Mouse (Mus musculus): ENCODE measurements around the gene Nutf2. TPM values are rescaled to one million over a fixed set of nuclear protein-coding genes. Genes with fewer than 3 reads are reported as not detected.

The Nutf2 gene
- total RNA-seq, 2 experiments from 2014 or later: 101 to 237 TPM

- no peak for ATAC-seq (replicated peaks; ENCODE audit: low FRiP score, low TSS enrichment, poor library complexity, severe bottlenecking)
Measured at GRCm38 (mm10) chr8:105853178-105853577, 7.2 kb upstream of the Nutf2 start, which contains the start of gene Cenpt. Gene Cenpt (minus strand): TSS chr8:105853278.

- ATAC-seq (replicated peaks; ENCODE audit: low FRiP score, low TSS enrichment, poor library complexity, severe bottlenecking): no peak
Measured at GRCm38 (mm10) chr8:105854303-105854702, 6.1 kb upstream of the Nutf2 start.

GRCm38 (mm10) chr8:105854715-105855216 is 5.6 kb upstream of the Nutf2 start, which contains the start of gene Thap11:
Gene Thap11 (plus strand): TSS chr8:105855132.
- peak; percentile 64 for ATAC-seq (replicated peaks; ENCODE audit: low FRiP score, low TSS enrichment, poor library complexity, severe bottlenecking)

GRCm38 (mm10) chr8:105855248-105856167 is 4.9 kb upstream of the Nutf2 start:
- ATAC-seq (replicated peaks; ENCODE audit: low FRiP score, low TSS enrichment, poor library complexity, severe bottlenecking): no peak

- no peak for ATAC-seq (replicated peaks; ENCODE audit: low FRiP score, low TSS enrichment, poor library complexity, severe bottlenecking)
Measured at GRCm38 (mm10) chr8:105856168-105856835, 4.1 kb upstream of the Nutf2 start.

DNA sequence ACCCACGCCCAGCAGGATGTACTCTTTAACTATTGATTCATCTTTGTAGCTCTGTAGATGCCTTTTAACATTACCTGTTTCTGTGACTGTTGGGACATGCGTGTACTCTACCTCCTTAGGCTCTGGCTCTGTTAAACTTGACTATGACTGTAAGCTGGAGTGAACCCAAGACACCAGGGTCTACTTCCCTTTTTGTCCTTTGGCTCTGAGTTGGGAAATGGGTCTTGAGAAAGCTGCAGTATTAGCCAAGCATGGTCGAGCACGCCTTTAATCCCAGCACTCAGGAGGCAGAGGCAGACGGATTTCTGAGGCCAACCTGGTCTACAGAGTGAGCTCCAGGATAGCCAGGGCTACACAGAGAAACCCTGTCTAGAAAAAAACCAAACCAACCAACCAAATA is 1.9 kb upstream of the Nutf2 start:
- no peak for ATAC-seq (replicated peaks; ENCODE audit: low FRiP score, low TSS enrichment, poor library complexity, severe bottlenecking)

- ATAC-seq (replicated peaks; ENCODE audit: low FRiP score, low TSS enrichment, poor library complexity, severe bottlenecking): peak; percentile 32
Measured at GRCm38 (mm10) chr8:105859314-105859713, 1.1 kb upstream of the Nutf2 start.

DNA sequence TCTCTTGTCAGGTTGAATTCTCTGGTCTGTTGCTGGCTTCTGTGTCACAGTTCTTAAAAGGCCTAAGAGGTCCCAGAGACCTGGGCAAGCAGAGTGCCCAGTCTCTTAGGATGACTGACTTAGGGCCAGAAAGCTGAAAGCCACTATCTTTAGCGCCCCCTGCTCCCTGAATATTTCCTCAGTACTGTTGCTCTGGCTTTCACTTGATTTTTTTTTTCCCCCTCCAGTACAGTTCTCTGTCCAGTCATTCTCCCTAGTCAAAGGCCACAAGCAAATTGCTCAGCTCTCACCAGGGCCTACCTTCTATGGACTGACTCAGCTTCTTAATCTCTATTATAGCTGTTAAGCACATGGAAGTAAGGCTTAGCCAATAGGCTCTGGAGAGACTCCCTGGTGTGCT is 1.6 kb downstream of the Nutf2 start:
- no peak for ATAC-seq (replicated peaks; ENCODE audit: low FRiP score, low TSS enrichment, poor library complexity, severe bottlenecking)

DNA sequence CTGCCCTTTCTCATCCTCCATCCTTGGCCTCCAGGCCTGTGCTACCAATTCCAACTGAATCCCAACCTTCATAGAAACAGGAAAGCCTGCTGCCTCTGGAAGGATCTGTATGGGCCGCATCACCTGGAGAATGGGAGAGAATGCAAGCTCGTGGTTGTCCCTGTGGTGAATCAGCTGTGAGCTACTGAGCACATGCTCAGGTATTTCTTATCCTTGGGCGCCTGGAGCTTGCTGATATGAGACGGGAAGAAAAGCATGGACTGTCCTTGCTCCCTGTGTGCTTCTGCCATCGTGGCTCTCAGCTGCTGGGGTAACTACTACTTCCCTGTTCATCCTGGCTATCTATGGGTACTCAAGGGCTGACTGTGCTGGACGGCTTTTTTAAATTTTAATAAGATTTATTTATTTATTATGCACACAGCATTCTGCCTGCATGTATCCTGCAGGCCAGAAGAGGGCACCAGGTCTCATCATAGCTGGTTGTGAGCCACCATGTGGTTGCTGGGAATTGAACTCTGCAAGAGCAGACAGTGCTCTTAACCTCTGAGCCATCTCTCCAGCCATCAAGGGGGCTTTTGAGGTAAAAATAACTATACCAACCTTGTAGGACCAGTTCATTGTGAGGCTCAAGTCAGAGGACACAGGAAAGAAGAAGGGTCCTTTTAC is 6.1 kb downstream of the Nutf2 start:
- no peak for ATAC-seq (replicated peaks; ENCODE audit: low FRiP score, low TSS enrichment, poor library complexity, severe bottlenecking)

GRCm38 (mm10) chr8:105874301-105874700 is 13.9 kb downstream of the Nutf2 start:
- no peak for ATAC-seq (replicated peaks; ENCODE audit: low FRiP score, low TSS enrichment, poor library complexity, severe bottlenecking)

DNA sequence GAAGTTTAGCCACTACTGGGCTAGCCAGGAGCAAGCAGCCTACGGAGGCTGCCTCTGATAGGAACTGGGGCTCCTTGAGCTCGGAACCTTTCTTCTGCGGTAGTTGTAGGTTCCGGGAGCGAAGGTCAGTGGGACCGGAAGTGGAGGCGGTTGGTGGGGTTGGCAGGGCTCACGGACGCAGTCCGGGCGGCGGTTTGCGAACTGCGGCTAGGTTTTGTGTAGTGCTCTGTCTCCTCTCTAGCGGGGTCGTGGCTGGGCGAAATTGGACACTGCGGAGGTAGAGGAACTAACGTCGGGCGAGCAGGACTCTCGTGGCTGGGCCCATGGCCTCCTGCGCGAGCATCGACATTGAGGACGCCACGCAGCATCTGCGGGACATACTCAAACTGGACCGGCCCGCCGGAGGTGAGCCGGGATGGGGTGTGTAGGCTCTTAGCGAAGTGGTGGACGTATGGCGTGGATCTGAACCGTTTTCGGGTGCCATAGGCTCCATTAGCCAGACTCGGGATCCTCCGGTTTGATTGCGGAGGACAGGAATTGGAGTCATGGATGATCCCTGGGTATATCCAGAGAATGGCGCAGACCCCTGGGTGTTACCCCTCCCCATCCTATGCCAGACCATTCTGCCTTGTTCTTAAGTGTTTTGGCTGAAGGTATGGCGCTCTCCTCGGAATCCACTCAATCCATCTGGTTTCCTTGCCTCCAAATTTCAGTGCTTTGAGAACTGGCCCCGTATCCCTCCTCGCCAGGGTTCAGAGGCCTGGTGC is 20.6 kb downstream of the Nutf2 start, which contains the start of gene Edc4:
Gene Edc4 (plus strand): TSS at position 128 of the 767 bp plus-strand sequence.
- peak; percentile 91 for ATAC-seq (replicated peaks; ENCODE audit: low FRiP score, low TSS enrichment, poor library complexity, severe bottlenecking)

- ATAC-seq (replicated peaks; ENCODE audit: low FRiP score, low TSS enrichment, poor library complexity, severe bottlenecking): no peak
Measured at GRCm38 (mm10) chr8:105889756-105890465, 29.5 kb downstream of the Nutf2 start.

GRCm38 (mm10) chr8:105890870-105891269 is 30.5 kb downstream of the Nutf2 start:
- no peak for ATAC-seq (replicated peaks; ENCODE audit: low FRiP score, low TSS enrichment, poor library complexity, severe bottlenecking)

DNA sequence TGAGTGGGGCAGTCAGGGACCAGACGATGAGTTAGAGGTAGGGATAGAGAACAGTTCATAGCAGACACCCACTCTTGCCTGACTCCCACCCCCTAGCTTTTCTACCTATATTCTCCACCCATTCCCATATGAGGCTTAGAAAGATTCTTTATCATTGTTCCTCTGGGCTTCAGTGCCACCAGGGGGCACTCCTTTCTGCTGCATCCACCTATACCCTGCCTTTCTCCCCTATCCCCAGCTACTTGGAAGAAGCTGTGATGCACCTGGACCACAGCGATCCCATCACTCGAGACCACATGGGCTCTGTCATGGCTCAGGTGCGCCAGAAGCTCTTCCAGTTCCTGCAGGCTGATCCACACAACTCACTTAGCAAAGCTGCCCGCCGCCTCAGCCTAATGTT is 32.1 kb downstream of the Nutf2 start:
- ATAC-seq (replicated peaks; ENCODE audit: low FRiP score, low TSS enrichment, poor library complexity, severe bottlenecking): 0 out of 2 replicates have a peak, but pooled peaks have one; percentile 21

DNA sequence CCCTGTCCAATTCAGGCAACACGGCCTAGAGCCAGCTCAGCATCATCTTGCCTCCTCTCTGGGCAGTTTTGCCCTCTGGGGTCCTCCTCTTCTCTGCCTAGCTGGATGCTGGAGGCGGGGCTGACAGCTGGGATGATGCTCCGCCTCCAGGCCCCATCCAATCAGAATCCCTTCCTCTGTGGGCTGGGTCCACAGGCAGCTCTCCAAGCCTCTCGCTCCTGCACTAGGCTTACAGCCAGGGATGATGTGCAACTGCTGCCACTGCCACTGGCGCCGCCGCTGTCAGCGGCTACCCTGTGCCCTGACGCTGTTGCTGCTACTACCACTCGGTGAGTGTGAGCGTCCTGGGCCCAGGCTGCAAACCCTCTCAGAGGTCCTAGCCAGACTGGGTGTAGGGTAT is 33.0 kb downstream of the Nutf2 start, which contains the start of gene Nrn1l:
Gene Nrn1l (plus strand): TSS at position 229 of the 400 bp plus-strand sequence.
- peak; percentile 66 for ATAC-seq (replicated peaks; ENCODE audit: low FRiP score, low TSS enrichment, poor library complexity, severe bottlenecking)

DNA sequence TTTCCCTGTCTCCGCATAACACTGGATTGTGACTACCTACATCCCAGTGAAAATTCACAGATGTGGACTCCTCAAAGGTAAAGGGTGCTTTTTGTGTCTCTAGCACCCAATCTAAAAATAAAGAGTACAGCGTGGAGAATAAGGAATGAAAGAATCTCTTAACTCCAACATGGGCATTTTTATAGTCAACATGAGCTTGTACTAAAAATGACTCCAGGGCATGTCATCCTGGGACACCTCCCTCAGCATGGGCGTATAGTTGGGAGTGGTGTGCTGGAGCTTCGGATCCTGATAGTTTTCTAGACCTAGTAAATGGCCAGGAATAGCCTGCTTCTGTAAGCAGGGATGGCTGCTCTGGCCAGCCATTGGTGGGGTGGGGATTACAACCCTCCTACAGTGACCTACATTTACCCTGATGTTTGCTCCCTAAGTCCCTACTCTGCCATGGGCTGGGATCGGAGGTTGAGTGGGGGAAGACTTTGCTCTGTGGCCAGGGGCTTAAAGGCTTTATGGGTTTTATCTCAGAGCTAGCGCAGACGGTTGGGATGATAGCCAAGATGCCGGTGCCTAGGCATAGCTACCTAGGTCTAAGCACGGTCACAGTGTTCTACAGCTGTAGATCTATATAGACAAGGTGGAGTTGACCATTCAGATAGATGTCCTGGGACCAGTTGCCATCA is 37.6 kb downstream of the Nutf2 start:
- ATAC-seq (replicated peaks; ENCODE audit: low FRiP score, low TSS enrichment, poor library complexity, severe bottlenecking): no peak

- ATAC-seq (replicated peaks; ENCODE audit: low FRiP score, low TSS enrichment, poor library complexity, severe bottlenecking): peak; percentile 90
Measured at GRCm38 (mm10) chr8:105900180-105900940, 40.0 kb downstream of the Nutf2 start, which contains the start of gene Pskh1. Gene Pskh1 (plus strand): TSS chr8:105900441.
